Mouse (Mus musculus): ENCODE data around the gene Txlna. TPM values are rescaled to one million over a fixed set of nuclear protein-coding genes. Genes with fewer than 3 reads are reported as not detected.

The Txlna gene
- total and polyA plus RNA-seq, 2 experiments: 8.2 to 15.1 TPM

- peaks cover 6% of the 10 kb centered on the region; the same call in 1 of the 2 replicates for H3K36me3 ChIP-seq (ENCODE audit: control insufficient read depth, insufficient read depth, low read length)
- peak within 1 kb of the TSS; percentile 66 for H3K27ac ChIP-seq (replicated peaks; ENCODE audit: insufficient read depth, low read depth, low read length)
- peaks cover 11% of the 10 kb centered on the region for H3K4me1 ChIP-seq (ENCODE audit: control insufficient read depth, insufficient read depth, low read length)
- peak within 1 kb of the TSS; percentile 74 for H3K4me3 ChIP-seq (ENCODE audit: insufficient read depth, low read depth, low read length)
- TF ChIP-seq CTCF (IDR thresholded peaks at IDR 0.05; ENCODE audit: low read depth, low read length): 0 out of 2 replicates have a peak, but pooled peaks have one; percentile 0
- TF ChIP-seq POLR2A (IDR thresholded peaks at IDR 0.05; ENCODE audit: extremely low read depth, insufficient read depth, low read length): peak; percentile 45; the same call in 1 of the 2 replicates
- H3K79me2 ChIP-seq (ENCODE audit: control insufficient read depth, insufficient read depth, low read length): peaks cover 17% of the 10 kb centered on the region
- DNase-seq (ENCODE audit: extremely low read depth, low read depth, low spot score): peak; percentile 64
- WGBS: under 1% methylated on average over 74 of the region's 74 CpGs
- peak within 1 kb of the TSS; percentile 85 for H3K9ac ChIP-seq (ENCODE audit: low read depth, low read length)
- H3K27me3 ChIP-seq (ENCODE audit: control insufficient read depth, insufficient read depth, low read length): no peaks in the 10 kb centered on the region
Observed at GRCm38 (mm10) chr4:129600233-129601158, 40.4 kb downstream of the Txlna start, which contains the start of the genes Eif3i and Tmem234. Gene Eif3i, minus strand, starts transcription at chr4:129600648. Gene Tmem234, plus strand, starts transcription at chr4:129600668.

GRCm38 (mm10) chr4:129588865-129589264 lies 52.0 kb downstream of the Txlna start:
- no peak for DNase-seq (ENCODE audit: extremely low read depth, low read depth, low spot score)
- Histone ChIP-seq H3K79me2 (ENCODE audit: control insufficient read depth, insufficient read depth, low read length) (no peaks in the 10 kb centered on the region), H3K36me3 (ENCODE audit: control insufficient read depth, insufficient read depth, low read length) (peaks cover 20% of the 10 kb centered on the region), H3K4me1 (ENCODE audit: control insufficient read depth, insufficient read depth, low read length) (no peaks in the 10 kb centered on the region), H3K27me3 (ENCODE audit: control insufficient read depth, insufficient read depth, low read length) (no peaks in the 10 kb centered on the region), H3K27ac (replicated peaks; ENCODE audit: insufficient read depth, low read depth, low read length) (no peak overlapping the region), H3K4me3 (ENCODE audit: insufficient read depth, low read depth, low read length) (no peak overlapping the region), H3K9ac (ENCODE audit: low read depth, low read length) (no peak overlapping the region)
- TF ChIP-seq CTCF (IDR thresholded peaks at IDR 0.05; ENCODE audit: low read depth, low read length): no peak
- TF ChIP-seq POLR2A (IDR thresholded peaks at IDR 0.05; ENCODE audit: extremely low read depth, insufficient read depth, low read length): no peak
- 80% methylated on average over 4 of the region's 4 CpGs for WGBS

- no peak for TF ChIP-seq POLR2A (IDR thresholded peaks at IDR 0.05; ENCODE audit: extremely low read depth, insufficient read depth, low read length)
- TF ChIP-seq CTCF (IDR thresholded peaks at IDR 0.05; ENCODE audit: low read depth, low read length): no peak
- no peak overlapping the region for H3K27ac ChIP-seq (replicated peaks; ENCODE audit: insufficient read depth, low read depth, low read length)
- DNase-seq (ENCODE audit: extremely low read depth, low read depth, low spot score): no peak
- H3K27me3 ChIP-seq (ENCODE audit: control insufficient read depth, insufficient read depth, low read length): no peaks in the 10 kb centered on the region
- no peak overlapping the region for H3K4me3 ChIP-seq (ENCODE audit: insufficient read depth, low read depth, low read length)
- peaks cover 8% of the 10 kb centered on the region; the same call in 1 of the 2 replicates for H3K36me3 ChIP-seq (ENCODE audit: control insufficient read depth, insufficient read depth, low read length)
- H3K4me1 ChIP-seq (ENCODE audit: control insufficient read depth, insufficient read depth, low read length): no peaks in the 10 kb centered on the region
- 71% methylated on average over 1 of the region's 1 CpGs for WGBS
- no peaks in the 10 kb centered on the region for H3K79me2 ChIP-seq (ENCODE audit: control insufficient read depth, insufficient read depth, low read length)
- H3K9ac ChIP-seq (ENCODE audit: low read depth, low read length): no peak overlapping the region
Observed at GRCm38 (mm10) chr4:129586943-129587342, 53.9 kb downstream of the Txlna start.

GRCm38 (mm10) chr4:129585773-129586172 lies 55.1 kb downstream of the Txlna start:
- WGBS: 93% methylated on average over 9 of the region's 9 CpGs

GRCm38 (mm10) chr4:129584884-129585608 lies 55.8 kb downstream of the Txlna start:
- WGBS: 1% methylated on average over 36 of the region's 36 CpGs
- no peaks in the 10 kb centered on the region for H3K79me2 ChIP-seq (ENCODE audit: control insufficient read depth, insufficient read depth, low read length)
- no peaks in the 10 kb centered on the region for H3K4me1 ChIP-seq (ENCODE audit: control insufficient read depth, insufficient read depth, low read length)
- DNase-seq (ENCODE audit: extremely low read depth, low read depth, low spot score): peak; percentile 67
- H3K27ac ChIP-seq (replicated peaks; ENCODE audit: insufficient read depth, low read depth, low read length): peak overlapping the region; percentile 49
- H3K9ac ChIP-seq (ENCODE audit: low read depth, low read length): peak overlapping the region; percentile 35
- H3K36me3 ChIP-seq (ENCODE audit: control insufficient read depth, insufficient read depth, low read length): no peaks in the 10 kb centered on the region
- TF ChIP-seq CTCF (IDR thresholded peaks at IDR 0.05; ENCODE audit: low read depth, low read length) (peak; percentile 87), POLR2A (IDR thresholded peaks at IDR 0.05; ENCODE audit: extremely low read depth, insufficient read depth, low read length) (no peak)
- H3K27me3 ChIP-seq (ENCODE audit: control insufficient read depth, insufficient read depth, low read length): no peaks in the 10 kb centered on the region
- peak overlapping the region; percentile 56 for H3K4me3 ChIP-seq (ENCODE audit: insufficient read depth, low read depth, low read length)

More at GRCm38 (mm10) chr4:129585773-129586172, 55.1 kb downstream of the Txlna start:
- TF ChIP-seq POLR2A (IDR thresholded peaks at IDR 0.05; ENCODE audit: extremely low read depth, insufficient read depth, low read length) (no peak), CTCF (IDR thresholded peaks at IDR 0.05; ENCODE audit: low read depth, low read length) (no peak)
- Histone ChIP-seq H3K36me3 (ENCODE audit: control insufficient read depth, insufficient read depth, low read length) (no peaks in the 10 kb centered on the region), H3K4me3 (ENCODE audit: insufficient read depth, low read depth, low read length) (no peak overlapping the region), H3K79me2 (ENCODE audit: control insufficient read depth, insufficient read depth, low read length) (no peaks in the 10 kb centered on the region), H3K9ac (ENCODE audit: low read depth, low read length) (no peak overlapping the region), H3K27ac (replicated peaks; ENCODE audit: insufficient read depth, low read depth, low read length) (no peak overlapping the region), H3K27me3 (ENCODE audit: control insufficient read depth, insufficient read depth, low read length) (no peaks in the 10 kb centered on the region), H3K4me1 (ENCODE audit: control insufficient read depth, insufficient read depth, low read length) (no peaks in the 10 kb centered on the region)
- no peak for DNase-seq (ENCODE audit: extremely low read depth, low read depth, low spot score)

Data from liver, adult 2 months (tissue).